Mouse (Mus musculus): Measurements from ENCODE around the gene Itpkc. TPM values are rescaled to one million over a fixed set of nuclear protein-coding genes. Genes with fewer than 3 reads are reported as not detected.

Gene Itpkc
- polyA plus RNA-seq, 1 experiment from 2014 or later, result 2.3 TPM

- no peak for DNase-seq (ENCODE audit: low spot score)
These were observed 63.3 kb downstream of the Itpkc start for GRCm38 (mm10) chr7:27165007-27165655.

GRCm38 (mm10) chr7:27164112-27164947, 64.1 kb downstream of the Itpkc start:
- no peak for DNase-seq (ENCODE audit: low spot score)

GRCm38 (mm10) chr7:27163450-27163805, 65.0 kb downstream of the Itpkc start:
- DNase-seq (ENCODE audit: low spot score), result no peak

GRCm38 (mm10) chr7:27162780-27163449, 65.5 kb downstream of the Itpkc start:
- no peak for DNase-seq (ENCODE audit: low spot score)

- no peak for DNase-seq (ENCODE audit: low spot score)
These were observed 66.7 kb downstream of the Itpkc start for GRCm38 (mm10) chr7:27161744-27162143.

GRCm38 (mm10) chr7:27160921-27161320, 67.5 kb downstream of the Itpkc start:
- no peak for DNase-seq (ENCODE audit: low spot score)

- DNase-seq (ENCODE audit: low spot score), result peak; percentile 90
These were observed 68.6 kb downstream of the Itpkc start for GRCm38 (mm10) chr7:27159882-27160281.

GRCm38 (mm10) chr7:27159256-27159655, 69.2 kb downstream of the Itpkc start:
- DNase-seq (ENCODE audit: low spot score), result no peak

GRCm38 (mm10) chr7:27158171-27158570, 70.3 kb downstream of the Itpkc start:
- DNase-seq (ENCODE audit: low spot score), result no peak

MicroRNA genes within 50 kb of the gene (microRNA counts, 519-probe panel; counts per million panel counts)
- 473 counts per million, percentile 71 among the panel's probes with 10 or more counts for microRNA mmu-miR-1191

Small RNA genes lying within 50 kb of the gene (microRNA-seq; reads per million reads assigned to microRNA genes)
- gene Mir1191 (ENCODE audit: borderline number of aligned reads), result not detected
- gene Mir3101 (ENCODE audit: borderline number of aligned reads), result not detected

Other genes starting within 250 kb of the Itpkc start
- gene Cyp2a12, start 199.6 kb downstream of the Itpkc start, polyA plus RNA-seq (2015; fragmentation: Nextera tagmentation; extraction: Ambion mirVana), result not detected in 2 replicates
- gene Cyp2f2, start 108.8 kb downstream of the Itpkc start, polyA plus RNA-seq (2015; fragmentation: Nextera tagmentation; extraction: Ambion mirVana), result 2.0 and 10.5 TPM in 2 replicates
- gene Cyp2t4, start 74.9 kb downstream of the Itpkc start, polyA plus RNA-seq (2015; fragmentation: Nextera tagmentation; extraction: Ambion mirVana), result 0.10 TPM in 1 of 2 replicates, not detected in the other
- gene Egln2, start 61.9 kb downstream of the Itpkc start, polyA plus RNA-seq (2015; fragmentation: Nextera tagmentation; extraction: Ambion mirVana), result 52.4 and 59.5 TPM in 2 replicates
- 125 and 131 TPM in 2 replicates for gene Rab4b, start 49.8 kb downstream of the Itpkc start, polyA plus RNA-seq (2015; fragmentation: Nextera tagmentation; extraction: Ambion mirVana)
- gene Gm21983, start 47.6 kb downstream of the Itpkc start, polyA plus RNA-seq (2015; fragmentation: Nextera tagmentation; extraction: Ambion mirVana), result not detected in 2 replicates
- 3.1 and 3.4 TPM in 2 replicates for gene Mia, start 47.5 kb downstream of the Itpkc start, polyA plus RNA-seq (2015; fragmentation: Nextera tagmentation; extraction: Ambion mirVana)
- 2.5 and 4.0 TPM in 2 replicates for gene BC024978, start 32.9 kb downstream of the Itpkc start, polyA plus RNA-seq (2015; fragmentation: Nextera tagmentation; extraction: Ambion mirVana)
- gene Snrpa, start 32.4 kb downstream of the Itpkc start, polyA plus RNA-seq (2015; fragmentation: Nextera tagmentation; extraction: Ambion mirVana), result 165 and 192 TPM in 2 replicates
- gene Coq8b, start 4.4 kb upstream of the Itpkc start, polyA plus RNA-seq (2015; fragmentation: Nextera tagmentation; extraction: Ambion mirVana), result 15.8 and 15.9 TPM in 2 replicates
- 3.2 and 3.5 TPM in 2 replicates for gene Numbl, start 29.8 kb upstream of the Itpkc start, polyA plus RNA-seq (2015; fragmentation: Nextera tagmentation; extraction: Ambion mirVana)
- 3.6 and 5.6 TPM in 2 replicates for gene Ltbp4, start 109.0 kb upstream of the Itpkc start, polyA plus RNA-seq (2015; fragmentation: Nextera tagmentation; extraction: Ambion mirVana)
- gene Shkbp1, start 127.4 kb upstream of the Itpkc start, polyA plus RNA-seq (2015; fragmentation: Nextera tagmentation; extraction: Ambion mirVana), result 45.1 and 46.3 TPM in 2 replicates
- 0.44 TPM in 1 of 2 replicates, not detected in the other for gene Gm20479, start 128.8 kb upstream of the Itpkc start, polyA plus RNA-seq (2015; fragmentation: Nextera tagmentation; extraction: Ambion mirVana)
- gene Sptbn4, start 219.0 kb upstream of the Itpkc start, polyA plus RNA-seq (2015; fragmentation: Nextera tagmentation; extraction: Ambion mirVana), result 0.09 and 0.10 TPM in 2 replicates
- 26.0 and 27.6 TPM in 2 replicates for gene Blvrb, start 219.3 kb upstream of the Itpkc start, polyA plus RNA-seq (2015; fragmentation: Nextera tagmentation; extraction: Ambion mirVana)
- gene Sertad3, start 245.1 kb upstream of the Itpkc start, polyA plus RNA-seq (2015; fragmentation: Nextera tagmentation; extraction: Ambion mirVana), result 29.0 and 31.0 TPM in 2 replicates